Mouse (Mus musculus): ENCODE data around the gene Tigd3.

Gene Tigd3

DNA sequence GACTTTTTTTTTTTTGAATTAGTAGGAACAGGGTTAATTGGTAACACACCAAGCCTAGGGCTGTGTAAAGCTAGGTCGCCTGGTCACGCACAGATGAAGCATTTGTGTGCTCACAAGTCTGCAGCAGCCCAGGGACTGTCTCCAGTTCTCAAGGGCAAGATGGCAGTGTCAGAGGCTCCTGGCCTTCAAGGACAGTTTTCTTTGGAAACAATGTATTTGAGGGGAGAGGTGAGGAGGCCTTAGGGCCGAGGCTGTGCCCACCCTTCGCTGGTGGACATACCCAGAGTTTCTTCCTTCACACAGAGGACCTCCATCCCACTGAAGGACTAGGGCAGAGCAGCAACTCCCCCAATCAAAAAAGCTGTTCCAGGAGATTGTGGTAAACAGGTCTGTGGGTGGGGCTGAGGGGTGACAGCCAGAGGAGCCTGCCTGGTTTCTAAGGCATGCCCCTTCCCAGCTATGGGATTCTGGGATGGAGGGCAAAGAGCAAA lies 46.6 kb downstream of the Tigd3 start:
- DNase-seq (ENCODE audit: low spot score in 2 of 2), result no peak

DNA sequence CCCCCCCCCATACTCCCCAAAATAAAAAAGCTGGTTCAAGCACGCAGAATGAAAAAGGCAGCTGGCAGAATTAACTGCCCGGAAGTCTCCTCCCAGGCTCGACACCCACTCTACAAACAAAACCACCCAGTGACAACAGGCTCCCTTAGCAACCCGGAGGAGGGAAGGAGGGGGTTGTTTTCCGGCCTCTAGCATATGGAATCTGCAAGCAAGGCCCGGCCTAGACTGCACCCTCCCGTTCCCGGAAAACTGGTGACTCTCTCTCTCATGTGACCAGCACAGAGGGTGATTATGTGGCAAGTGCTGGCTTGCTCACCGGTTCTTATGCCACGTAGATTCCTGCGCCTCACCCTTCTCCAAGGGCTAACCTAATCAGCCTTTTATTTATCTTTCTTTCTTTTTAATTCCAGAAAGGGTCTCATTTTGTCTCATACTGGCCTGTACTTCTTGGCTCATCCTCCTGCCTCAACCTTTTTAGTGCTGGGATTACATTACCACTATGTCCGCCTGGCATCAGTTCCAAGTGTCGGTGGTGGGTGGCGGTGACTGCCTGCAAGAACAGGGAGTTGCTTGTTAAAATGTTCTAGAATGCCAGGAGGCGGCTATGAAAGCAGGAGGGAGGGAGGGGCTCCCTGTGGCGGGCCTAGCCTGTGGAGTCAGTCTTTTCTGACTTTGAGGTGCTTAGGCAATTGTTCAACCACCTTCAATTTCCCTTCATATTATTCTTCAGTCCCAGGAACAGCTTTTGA lies 47.2 kb downstream of the Tigd3 start:
- DNase-seq (ENCODE audit: low spot score in 2 of 2), result peak in 1 of 2 experiments; percentile 45

DNA sequence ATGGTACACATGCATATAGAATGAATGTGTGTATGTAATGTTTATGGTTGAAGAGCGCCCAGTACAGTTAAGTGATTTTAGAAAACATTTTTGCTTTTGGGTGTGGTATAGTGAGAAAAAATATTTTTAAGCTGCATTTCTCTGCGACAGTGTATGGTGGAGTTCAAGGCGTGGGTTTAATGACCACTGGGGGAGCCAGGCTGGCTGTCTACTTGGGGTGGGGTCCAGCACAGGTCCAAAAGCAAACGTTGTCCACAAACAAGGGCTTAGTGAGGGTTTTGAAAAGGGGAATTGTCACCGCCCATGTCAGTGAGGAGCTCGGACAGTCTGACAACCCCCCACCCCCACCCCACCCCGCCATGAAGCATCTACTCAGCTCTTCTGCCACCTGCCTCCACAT lies 47.8 kb downstream of the Tigd3 start:
- DNase-seq (ENCODE audit: low spot score in 2 of 2), result no peak

DNA sequence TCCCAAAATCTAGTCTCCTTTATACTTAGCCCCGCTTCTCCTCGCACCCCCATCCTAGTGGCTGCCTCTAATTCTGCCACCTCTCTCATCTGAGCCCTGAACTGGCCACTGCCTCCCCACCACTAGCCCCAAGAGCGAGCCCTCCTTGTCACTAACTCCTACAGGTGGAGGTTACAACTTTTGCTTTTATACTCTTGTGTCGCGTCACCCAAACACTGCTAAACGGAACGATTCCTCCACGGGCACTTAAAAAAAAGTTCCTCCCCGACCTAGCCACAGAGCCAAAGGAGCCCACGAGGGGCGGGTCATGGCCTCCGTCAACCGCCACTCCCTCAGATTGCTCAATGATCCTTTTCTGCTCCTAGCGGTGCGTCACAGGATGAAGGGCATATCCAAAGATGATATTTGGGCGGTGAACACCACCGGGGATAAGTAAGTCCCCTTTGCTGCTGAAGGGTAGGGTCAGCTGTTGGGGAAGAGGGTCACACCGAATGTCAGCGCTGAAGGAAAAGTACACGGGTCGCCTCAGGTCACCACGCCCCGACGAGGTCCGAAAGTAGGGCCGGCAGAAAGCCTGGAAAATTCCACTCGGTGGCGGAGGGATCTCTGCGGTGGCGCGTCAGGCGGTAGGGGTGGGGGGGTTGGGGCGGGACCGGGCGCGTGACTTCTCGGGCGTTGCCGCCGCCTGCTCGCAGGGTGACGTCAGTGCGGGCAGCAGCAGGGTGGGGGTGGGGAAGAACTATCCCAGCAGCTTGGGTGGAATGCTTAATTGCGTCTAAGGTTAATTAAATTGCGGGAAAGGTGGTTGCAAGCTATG lies 48.4 kb downstream of the Tigd3 start:
- peak; percentile 92 to 94 for DNase-seq (ENCODE audit: low spot score in 2 of 2)

DNA sequence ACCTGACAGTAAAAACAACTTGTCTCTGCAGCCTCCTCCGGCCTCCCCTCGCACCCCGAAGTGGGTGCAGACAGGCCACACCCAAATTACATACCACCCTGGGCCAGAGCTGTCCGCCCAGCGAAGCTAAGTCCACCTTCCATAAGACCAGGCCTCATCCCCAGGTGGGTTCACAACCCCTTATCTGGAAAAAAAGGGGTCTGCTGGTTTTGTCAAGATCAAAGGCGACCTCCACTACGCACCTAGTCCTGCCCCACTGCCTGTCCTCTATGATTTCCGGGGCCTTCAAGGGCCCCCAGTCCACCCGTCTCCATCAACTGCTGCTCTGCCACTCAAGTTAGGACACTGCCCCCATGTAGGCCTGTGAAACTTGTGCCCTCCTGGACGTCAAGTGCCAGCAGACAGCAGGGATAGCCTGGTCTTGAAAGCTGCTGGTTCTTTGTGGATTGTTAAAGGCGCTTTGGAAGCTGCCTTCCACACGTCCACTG lies 49.1 kb downstream of the Tigd3 start:
- DNase-seq (ENCODE audit: low spot score in 2 of 2), result peak; percentile 21 to 49

DNA sequence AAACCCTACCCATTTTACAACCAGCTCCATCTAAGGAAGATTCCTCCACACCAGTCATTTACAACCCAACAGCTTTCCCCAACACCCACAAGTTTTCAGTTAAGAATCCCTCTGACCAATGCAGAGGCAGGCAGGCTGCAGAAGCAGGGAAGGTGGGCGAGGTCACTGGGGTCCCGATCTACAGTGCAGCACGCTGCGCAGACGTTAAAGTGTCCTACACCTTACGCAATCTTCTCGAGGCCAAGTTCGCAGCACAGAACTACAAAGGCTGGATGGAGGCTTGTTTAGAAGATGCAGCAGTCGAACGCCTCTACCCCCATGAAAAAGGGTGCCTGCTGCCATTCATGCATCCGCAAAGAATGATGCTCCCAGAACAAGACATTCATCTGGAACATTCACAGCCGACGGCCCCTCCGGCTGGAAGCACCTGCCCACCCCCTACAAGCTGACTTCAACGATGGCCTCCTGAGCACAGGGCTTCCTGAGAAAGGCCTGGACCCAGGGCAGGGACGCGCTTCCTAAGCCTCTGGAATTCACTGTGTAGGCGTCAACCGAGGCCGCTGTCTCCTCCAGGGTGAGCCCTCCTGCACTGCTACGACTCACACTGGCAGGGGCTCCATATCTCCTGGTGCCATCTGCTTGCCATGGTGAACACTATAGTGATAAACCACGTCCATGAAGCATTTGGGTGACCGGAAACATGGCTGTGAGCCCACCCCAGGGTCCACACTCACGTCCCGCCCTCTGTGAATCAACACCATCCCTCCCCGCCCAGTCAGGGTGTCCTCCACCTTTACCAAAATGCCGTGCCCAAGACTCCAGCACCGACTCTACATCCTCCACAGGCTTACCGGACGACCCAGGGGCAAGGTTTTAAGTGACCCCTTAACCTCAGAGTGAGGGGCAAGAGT lies 49.9 kb downstream of the Tigd3 start:
- peak; percentile 33 to 37 for DNase-seq (ENCODE audit: low spot score in 2 of 2)

DNA sequence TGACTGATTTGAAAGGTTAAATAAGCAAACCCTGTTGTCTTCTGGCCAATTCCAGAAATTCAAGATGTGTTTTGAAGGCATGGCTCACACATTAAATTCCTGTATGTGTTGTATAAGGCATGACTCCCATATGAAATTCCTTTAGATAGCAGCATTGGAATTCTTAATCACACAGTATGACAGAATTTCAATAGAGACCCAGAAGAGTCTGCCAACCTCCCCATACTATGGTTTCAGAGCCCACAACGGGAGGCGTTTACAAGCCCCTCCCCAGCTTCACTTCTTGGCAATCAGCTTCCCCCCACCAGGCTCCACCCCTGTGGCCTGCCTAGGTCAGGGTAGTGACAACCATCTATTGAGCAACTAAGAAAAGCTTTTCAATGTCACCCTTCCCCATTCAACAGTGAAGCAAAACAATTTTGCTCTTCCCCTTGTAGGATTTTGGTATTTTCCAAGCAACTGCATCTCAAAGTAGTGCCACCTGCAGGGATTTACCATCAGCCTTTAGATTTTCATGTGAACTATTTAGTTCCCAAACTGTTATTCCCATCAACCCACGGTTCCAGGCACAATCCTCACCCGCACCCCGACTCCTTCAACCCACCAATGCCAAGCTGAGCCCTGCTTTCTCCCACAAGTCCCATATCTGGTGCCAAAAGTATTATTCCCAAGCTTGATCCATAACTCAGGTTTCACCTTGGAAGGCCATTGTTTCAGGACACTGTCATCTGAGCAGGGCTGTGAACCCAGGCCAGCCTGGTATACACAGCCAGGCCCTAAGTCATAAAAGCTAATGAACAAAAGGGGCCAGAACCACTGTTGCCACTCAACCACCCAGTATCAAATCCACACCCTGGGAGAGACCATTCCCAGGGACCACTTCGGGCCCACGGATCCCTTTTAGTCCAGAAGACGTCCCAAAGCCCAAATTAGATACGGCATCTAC lies 50.9 kb downstream of the Tigd3 start:
- no peak for DNase-seq (ENCODE audit: low spot score in 2 of 2)

DNA sequence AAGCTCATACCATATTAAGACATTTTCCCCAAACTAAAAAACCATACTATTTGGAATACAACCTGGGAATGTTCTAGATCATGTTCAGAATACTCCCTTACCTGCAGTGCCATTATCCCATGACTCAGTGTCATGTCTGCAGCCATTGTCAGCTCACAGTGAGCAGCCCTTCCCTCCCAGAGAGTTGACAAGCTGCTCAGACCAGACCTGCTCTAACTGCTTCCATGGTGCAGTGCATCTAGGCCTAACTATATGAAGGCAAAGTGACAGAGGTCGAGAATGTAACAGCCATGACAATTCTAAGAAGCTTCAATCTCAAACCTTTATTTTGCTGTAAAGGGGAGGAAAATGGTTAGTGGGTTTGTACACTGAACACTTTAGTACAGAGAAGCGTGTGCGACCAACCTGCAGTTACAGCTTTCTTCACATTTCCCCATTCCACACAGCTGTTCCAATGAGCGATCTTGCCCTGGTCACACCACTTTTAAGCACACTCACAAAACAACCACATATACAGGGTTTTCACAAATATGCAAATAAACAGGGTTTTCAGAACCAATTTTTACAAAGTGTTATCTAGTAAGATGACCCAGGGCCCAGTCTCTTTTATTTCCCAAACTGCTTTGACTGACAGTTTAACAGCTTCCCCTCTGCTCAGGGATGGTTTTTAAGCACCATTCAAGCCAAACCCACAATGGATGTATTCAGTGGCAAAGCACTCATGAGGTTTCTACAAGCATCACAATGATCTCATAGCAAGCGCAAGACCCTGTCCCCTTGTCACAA lies 51.8 kb downstream of the Tigd3 start:
- no peak for DNase-seq (ENCODE audit: low spot score in 2 of 2)

DNA sequence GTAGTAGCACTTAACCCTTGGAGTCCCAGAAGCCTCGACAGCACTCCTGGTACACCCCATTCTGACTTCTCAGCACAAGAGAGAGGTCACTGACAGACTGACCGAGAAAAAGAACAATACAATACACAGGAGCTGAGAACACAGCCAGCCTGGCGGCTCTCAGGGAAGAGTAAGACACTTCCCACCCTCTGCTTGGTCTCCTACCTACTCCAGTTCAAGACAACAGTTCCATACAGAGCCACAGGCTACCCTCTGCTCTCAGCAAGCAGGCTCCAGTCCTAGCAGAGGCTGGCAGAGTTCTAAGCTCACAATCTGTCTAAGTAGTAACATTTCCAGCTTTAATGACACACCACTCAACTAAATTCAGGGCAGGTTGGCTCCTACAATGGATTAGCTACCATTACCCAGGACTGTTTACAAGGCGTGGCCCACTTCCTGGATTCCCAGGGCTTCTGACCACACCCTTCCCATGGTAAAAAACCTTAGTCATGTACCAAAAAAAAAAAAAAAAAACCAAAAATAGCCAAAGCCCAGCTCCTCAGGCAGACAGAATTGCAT lies 52.5 kb downstream of the Tigd3 start:
- DNase-seq (ENCODE audit: low spot score in 2 of 2), result no peak
